Mouse (Mus musculus) G1E (cell line): ENCODE results near the gene Rnf34.

ENCODE experiments used
- CTCF ChIP-seq: IDR thresholded peaks from 2 replicates; pipeline ENCODE4 v1.5.1; 2012; ENCODE audit warnings: low read depth, low read length, inconsistent platforms, mixed read lengths
- GATA1 ChIP-seq: IDR thresholded peaks from 2 replicates; pipeline ENCODE4 v1.6.1; 2012; ENCODE audit warnings: borderline replicate concordance, low read length, inconsistent platforms, mixed read lengths
- GATA2 ChIP-seq: IDR thresholded peaks from 2 replicates; pipeline ENCODE4 v1.6.1; 2012; ENCODE audit warnings: low read depth, low read length, inconsistent platforms, borderline replicate concordance
- POLR2AphosphoS5 ChIP-seq: IDR thresholded peaks from 2 replicates; pipeline ENCODE4 v1.6.1; 2012; ENCODE audit warnings: low read depth, low read length, inconsistent platforms; ENCODE audit not compliant: insufficient replicate concordance

- TF ChIP-seq CTCF = no peak
- no peak for TF ChIP-seq POLR2AphosphoS5
- TF ChIP-seq GATA1 = no peak
- no peak for TF ChIP-seq GATA2
These were observed 16.9 kb upstream of the Rnf34 start for GRCm38 (mm10) chr5:122832996-122833395.
